Mouse (Mus musculus) E14TG2a.4 (cell line): Measurements from ENCODE around the gene Olfr730.

Experiments
- CTCF ChIP-seq: conservative IDR thresholded peaks from 2 replicates; pipeline ENCODE4 v1.5.1; 2014; ENCODE audit warnings: low read length
- POU5F1 ChIP-seq: IDR thresholded peaks from 2 replicates; pipeline ENCODE4 v1.6.1; 2014; ENCODE audit warnings: low read length, borderline replicate concordance

- TF ChIP-seq CTCF, result no peak
- TF ChIP-seq POU5F1, result no peak
These were observed at the start of gene Olfr730 for GRCm38 (mm10) chr14:50188098-50188497.
